Mouse (Mus musculus) neural tube, embryonic 13.5 days (tissue): ENCODE results near the gene Pla2g6. TPM values are rescaled to one million over a fixed set of nuclear protein-coding genes. Genes with fewer than 3 reads are reported as not detected.
A peak's percentile ranks its signal among the peaks of the same experiment; 100 is the strongest.

Experiments
- ATAC-seq: fragments of 200-750 bp; cut with Nextera tagmentation; 2 replicates; pipeline ENCODE4 v1.8.0; 2017; ENCODE audit warnings: low read depth, mild to moderate bottlenecking, moderate TSS enrichment, moderate library complexity
- H3K27ac ChIP-seq: fragments of 300-500 bp; sonication (generic); replicated peaks from 2 replicates; pipeline ENCODE4 v1.5.1; 2015; ENCODE audit warnings: moderate library complexity, mild to moderate bottlenecking, inconsistent platforms
- H3K27me3 ChIP-seq: fragments of 300-500 bp; sonication (generic); 2 replicates; pipeline ENCODE4 v1.6.1; 2015; ENCODE audit warnings: mild to moderate bottlenecking, inconsistent platforms
- H3K36me3 ChIP-seq: fragments of 300-500 bp; sonication (generic); 2 replicates; pipeline ENCODE4 v1.6.1; 2015; ENCODE audit warnings: mild to moderate bottlenecking, inconsistent platforms
- H3K4me1 ChIP-seq: fragments of 300-500 bp; sonication (generic); replicated peaks from 2 replicates; pipeline ENCODE4 v1.6.1; 2015; ENCODE audit warnings: inconsistent platforms
- H3K4me2 ChIP-seq: fragments of 300-500 bp; sonication (generic); 2 replicates; pipeline ENCODE4 v1.6.1; 2015; ENCODE audit warnings: inconsistent platforms, mild to moderate bottlenecking, moderate library complexity
- H3K4me3 ChIP-seq: fragments of 300-500 bp; sonication (generic); 2 replicates; pipeline ENCODE4 v1.5.1; 2015; ENCODE audit warnings: mild to moderate bottlenecking, inconsistent platforms
- H3K9ac ChIP-seq: fragments of 300-500 bp; sonication (generic); 2 replicates; pipeline ENCODE4 v1.6.1; 2015; ENCODE audit warnings: moderate library complexity, mild to moderate bottlenecking, inconsistent platforms
- H3K9me3 ChIP-seq: fragments of 300-500 bp; sonication (generic); 2 replicates; pipeline ENCODE4 v1.6.1; 2016; ENCODE audit warnings: inconsistent platforms
- WGBS: fragments of 180-500 bp; shearing (Covaris S2); methylation state at CpG from one replicate; pipeline ENCODE4 v1.1.7; 2015; 5-methylcytosine and 5-hydroxymethylcytosine counted together
- microRNA counts: library from miRNA; unstranded; fragments of <30 nt; microRNA quantifications from one replicate; lab custom pipeline; 2016
- microRNA-seq: library from miRNA; unstranded; fragments of <30 nt; microRNA quantifications from one replicate; pipeline ENCODE4, GENCODE M21; 2016
- polyA plus RNA-seq: library from polyadenylated mRNA; unstranded; fragments of >200 nt; fragmentation: Nextera tagmentation; extraction: Ambion mirVana; gene quantifications from 2 replicates; pipeline ENCODE4 v1.2.1, GENCODE M21; 2015

Gene Pla2g6
- polyA plus RNA-seq, 1 experiment from 2014 or later, result 34.1 TPM

DNA sequence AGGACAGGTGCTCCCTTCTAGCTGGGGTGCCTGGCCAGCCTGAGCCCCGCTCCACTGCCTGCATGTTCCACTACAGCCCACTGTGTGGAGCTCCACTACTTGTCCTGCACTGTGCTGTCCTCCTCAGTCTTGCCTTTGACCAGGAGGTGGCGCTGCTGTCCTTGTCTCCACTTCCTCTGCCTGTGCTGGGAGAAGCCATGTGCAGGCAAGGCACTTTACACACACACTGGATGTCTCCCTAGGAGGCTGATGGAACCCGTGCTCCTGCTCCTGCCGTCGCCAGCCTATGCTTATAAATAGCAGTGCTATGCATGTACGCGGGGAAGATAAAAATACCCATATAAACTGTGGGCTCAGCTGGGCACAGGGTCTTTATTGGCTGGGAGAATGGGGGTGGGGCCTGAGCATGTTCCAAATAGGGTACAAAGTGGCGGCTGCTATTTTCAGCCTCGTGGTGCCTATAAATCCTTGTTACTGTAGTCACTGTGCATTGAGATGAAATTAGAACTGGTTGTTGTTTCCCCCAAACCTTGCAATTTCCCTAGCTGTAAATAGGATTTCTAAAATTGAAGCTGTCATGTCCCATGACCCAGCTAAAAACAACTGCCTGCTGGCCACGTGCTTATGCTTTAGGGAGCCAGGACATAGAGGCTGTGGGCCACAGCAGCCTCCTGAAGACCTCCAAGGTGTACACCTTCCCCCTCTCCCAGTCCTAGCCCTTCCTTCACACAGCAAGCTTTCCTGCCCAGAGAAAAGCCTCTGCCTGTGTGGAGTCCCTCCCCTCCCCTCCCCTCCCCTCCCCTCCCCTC, 84.8 kb downstream of the Pla2g6 start:
- Histone ChIP-seq H3K27ac (peak overlapping the region; percentile 63), H3K4me2 (peak overlapping the region; percentile 20), H3K36me3 (peaks cover 80% of the 10 kb centered on the region), H3K9me3 (no peaks in the 10 kb centered on the region), H3K4me1 (peaks cover 13% of the 10 kb centered on the region), H3K27me3 (no peaks in the 10 kb centered on the region), H3K9ac (no peak overlapping the region), H3K4me3 (no peak overlapping the region)
- WGBS, result 8% methylated on average over 10 of the region's 10 CpGs
- peak; percentile 97 for ATAC-seq

DNA sequence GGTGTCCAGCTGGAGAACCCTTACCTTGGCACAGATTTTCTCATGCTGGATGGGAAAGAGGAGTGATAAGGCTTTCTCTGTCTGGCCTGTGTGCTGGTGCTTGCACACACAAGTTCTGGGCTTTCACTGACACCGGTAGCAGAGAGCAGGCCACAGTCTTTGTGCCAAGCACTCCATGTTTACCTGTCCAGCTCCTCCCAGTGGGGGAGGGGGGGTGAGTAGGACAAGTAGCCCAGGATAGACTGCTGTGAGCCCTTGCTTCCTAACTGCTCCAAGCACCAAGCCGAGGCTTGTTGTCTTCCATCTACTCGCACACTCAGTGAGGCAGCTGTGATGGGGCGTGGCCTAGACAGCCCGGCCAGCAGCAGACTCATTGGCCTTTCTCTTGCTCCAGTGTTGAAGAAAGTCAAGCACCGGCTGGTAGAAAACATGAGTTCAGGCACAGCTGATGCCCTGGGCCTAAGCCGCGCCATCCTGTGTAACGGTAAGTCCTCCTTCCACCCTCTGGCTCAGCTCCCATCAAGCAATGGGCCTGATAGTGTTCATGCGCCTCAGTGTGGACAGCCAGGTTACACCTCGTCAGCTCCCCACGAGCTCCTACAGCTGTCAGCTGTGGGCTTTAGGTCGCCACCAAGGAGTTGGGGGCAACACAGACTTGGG, 85.5 kb downstream of the Pla2g6 start:
- peak overlapping the region; percentile 63; the same call in 1 of the 2 replicates for H3K27ac ChIP-seq
- H3K4me1 ChIP-seq, result peaks cover 13% of the 10 kb centered on the region
- H3K27me3 ChIP-seq, result no peaks in the 10 kb centered on the region
- H3K9me3 ChIP-seq, result no peaks in the 10 kb centered on the region
- H3K36me3 ChIP-seq, result peaks cover 80% of the 10 kb centered on the region
- WGBS, result 77% methylated on average over 13 of the region's 13 CpGs
- H3K4me3 ChIP-seq, result no peak overlapping the region
- H3K9ac ChIP-seq, result no peak overlapping the region
- ATAC-seq, result peak; percentile 46
- H3K4me2 ChIP-seq, result no peak overlapping the region

DNA sequence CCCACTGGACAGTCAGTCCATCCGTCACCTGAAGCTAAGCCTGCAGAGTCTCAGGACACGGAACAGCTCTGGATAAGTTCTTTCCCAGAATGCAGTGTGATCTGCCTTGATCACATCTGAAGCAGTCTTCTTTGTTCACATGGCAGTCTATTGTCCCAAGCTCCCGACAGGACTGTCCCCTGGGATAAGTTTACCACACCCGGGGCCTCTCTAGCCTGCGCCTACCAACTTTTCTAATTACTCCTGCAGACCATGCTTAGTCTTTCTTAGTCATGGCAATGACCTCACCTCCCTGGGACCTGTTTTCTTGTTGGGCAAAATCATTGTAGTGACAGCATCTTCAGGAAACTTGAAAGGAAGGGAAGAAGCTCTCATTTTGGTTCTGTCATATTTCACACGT, 90.2 kb downstream of the Pla2g6 start:
- peaks cover 4% of the 10 kb centered on the region; the same call in 1 of the 2 replicates for H3K4me1 ChIP-seq
- H3K4me2 ChIP-seq, result no peak overlapping the region
- 72% methylated on average over 6 of the region's 6 CpGs for WGBS
- H3K4me3 ChIP-seq, result no peak overlapping the region
- ATAC-seq, result no peak
- H3K9ac ChIP-seq, result no peak overlapping the region
- H3K9me3 ChIP-seq, result no peaks in the 10 kb centered on the region
- H3K27me3 ChIP-seq, result no peaks in the 10 kb centered on the region
- no peak overlapping the region for H3K27ac ChIP-seq
- H3K36me3 ChIP-seq, result peaks cover 83% of the 10 kb centered on the region

MicroRNA genes within 50 kb of the gene (microRNA counts, 519-probe panel; counts per million panel counts)
- 661 counts per million, percentile 1 among the panel's probes with 10 or more counts for microRNA mmu-miR-1943 (lab: Ali Mortazavi, UCI)

Small RNAs within 50 kb of the gene (microRNA-seq; reads per million reads assigned to microRNA genes)
- 1.3 reads per million for gene Mir1943

Other genes starting within 250 kb of the Pla2g6 start
- gene Micall1, start 219.5 kb downstream of the Pla2g6 start, polyA plus RNA-seq, result 10.4 and 11.2 TPM in 2 replicates
- 259 and 278 TPM in 2 replicates for gene Polr2f, start 187.4 kb downstream of the Pla2g6 start, polyA plus RNA-seq
- 12.4 and 13.1 TPM in 2 replicates for gene 1700088E04Rik, start 187.1 kb downstream of the Pla2g6 start, polyA plus RNA-seq
- gene Sox10, start 163.2 kb downstream of the Pla2g6 start, polyA plus RNA-seq, result 20.4 and 23.5 TPM in 2 replicates
- gene Pick1, start 99.2 kb downstream of the Pla2g6 start, polyA plus RNA-seq, result 75.0 and 88.0 TPM in 2 replicates
- 1.7 and 2.0 TPM in 2 replicates for gene Gm49486, start 99.0 kb downstream of the Pla2g6 start, polyA plus RNA-seq
- 0.43 and 0.50 TPM in 2 replicates for gene Slc16a8, start 73.6 kb downstream of the Pla2g6 start, polyA plus RNA-seq
- 2.7 TPM in 2 replicates for gene Baiap2l2, start 42.9 kb downstream of the Pla2g6 start, polyA plus RNA-seq
- 0.77 and 1.2 TPM in 2 replicates for gene Maff, start 18.2 kb upstream of the Pla2g6 start, polyA plus RNA-seq
- gene Tmem184b, start 75.2 kb upstream of the Pla2g6 start, polyA plus RNA-seq, result 42.0 and 45.8 TPM in 2 replicates
- 275 and 281 TPM in 2 replicates for gene Csnk1e, start 127.2 kb upstream of the Pla2g6 start, polyA plus RNA-seq
- not detected in 2 replicates for gene Kcnj4, start 176.9 kb upstream of the Pla2g6 start, polyA plus RNA-seq
- 16.6 and 23.6 TPM in 2 replicates for gene Kdelr3, start 188.0 kb upstream of the Pla2g6 start, polyA plus RNA-seq
- gene Ddx17, start 218.4 kb upstream of the Pla2g6 start, polyA plus RNA-seq, result 52.5 and 57.8 TPM in 2 replicates